Mouse (Mus musculus): ENCODE measurements at regions not wholly inside any gene's neighbourhood (a gene's known extent, or its start where the extent isn't known, plus 50 kb on each side); places are given as distances from the start of the nearest gene placed in this dataset.
A peak's percentile ranks its signal among the peaks of the same experiment; 100 is the strongest.

- TF ChIP-seq CTCF (IDR thresholded peaks at IDR 0.05; ENCODE audit: low read depth) (peak; percentile 72), EP300 (IDR thresholded peaks at IDR 0.05; ENCODE audit: low read depth) (no peak)
Observed at GRCm38 (mm10) chr12:93549900-93550299, 1700.9 kb upstream of the Sel1l start.
